Mouse (Mus musculus) left cerebral cortex, adult 11 months (tissue): ENCODE results near the gene Ints11.

Experiments
- DNase-seq: peaks from one replicate; pipeline ENCODE4 v3.0.0; 2022; ENCODE audit warnings: low spot score

Ints11 gene

DNA sequence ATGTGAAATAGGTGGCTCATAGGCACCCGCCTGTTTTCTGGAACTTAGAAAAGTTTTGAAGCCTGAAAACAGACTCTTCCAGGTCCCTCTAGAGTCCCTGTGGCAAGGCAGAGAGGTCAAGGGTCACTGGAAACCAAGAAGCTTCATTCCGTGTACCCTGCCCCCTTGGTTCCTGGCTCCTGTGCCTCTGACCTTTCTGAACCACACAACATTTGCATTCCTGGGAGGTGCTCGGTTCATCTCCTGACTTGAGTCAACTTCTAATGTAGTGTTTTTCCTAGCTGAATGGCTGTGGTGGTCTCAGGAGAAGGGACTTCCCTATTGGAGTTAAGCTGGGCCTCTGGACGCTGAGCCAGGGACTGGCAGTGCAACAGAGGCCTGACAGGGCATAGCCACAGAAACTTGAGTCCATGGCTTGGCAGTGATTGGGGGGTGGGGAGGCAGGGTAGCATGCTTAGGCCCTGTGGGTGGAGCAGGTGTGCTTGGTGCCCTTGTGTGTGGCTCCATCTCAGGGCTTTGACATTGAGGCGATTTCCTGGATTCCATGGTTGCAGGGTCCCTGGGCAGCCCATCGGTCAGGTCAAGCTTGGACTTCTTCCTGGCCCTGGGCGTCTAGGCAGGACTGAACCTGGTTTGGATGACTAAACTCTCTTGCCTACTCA lies 20.8 kb upstream of the Ints11 start:
- DNase-seq, result no peak

DNA sequence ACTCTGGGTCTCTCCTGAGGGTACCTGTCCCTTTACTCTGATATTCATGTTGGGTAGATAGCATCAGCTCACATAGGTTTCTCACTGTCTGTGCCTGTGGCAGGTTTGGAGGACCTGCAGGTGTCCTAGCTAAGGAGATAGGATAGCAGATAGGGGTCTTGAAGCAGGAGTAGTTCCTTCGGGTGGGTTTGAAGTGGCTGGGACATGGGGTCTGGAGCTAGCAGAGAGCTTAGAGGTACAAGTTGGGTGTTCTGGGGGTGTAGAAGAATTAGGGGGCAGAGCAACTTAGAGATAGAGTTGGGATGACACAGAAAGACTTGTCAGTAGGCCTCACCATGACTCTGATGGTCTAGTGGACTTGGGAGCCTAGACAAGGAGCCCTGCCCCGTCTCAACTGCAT lies 20.0 kb upstream of the Ints11 start:
- no peak for DNase-seq

DNA sequence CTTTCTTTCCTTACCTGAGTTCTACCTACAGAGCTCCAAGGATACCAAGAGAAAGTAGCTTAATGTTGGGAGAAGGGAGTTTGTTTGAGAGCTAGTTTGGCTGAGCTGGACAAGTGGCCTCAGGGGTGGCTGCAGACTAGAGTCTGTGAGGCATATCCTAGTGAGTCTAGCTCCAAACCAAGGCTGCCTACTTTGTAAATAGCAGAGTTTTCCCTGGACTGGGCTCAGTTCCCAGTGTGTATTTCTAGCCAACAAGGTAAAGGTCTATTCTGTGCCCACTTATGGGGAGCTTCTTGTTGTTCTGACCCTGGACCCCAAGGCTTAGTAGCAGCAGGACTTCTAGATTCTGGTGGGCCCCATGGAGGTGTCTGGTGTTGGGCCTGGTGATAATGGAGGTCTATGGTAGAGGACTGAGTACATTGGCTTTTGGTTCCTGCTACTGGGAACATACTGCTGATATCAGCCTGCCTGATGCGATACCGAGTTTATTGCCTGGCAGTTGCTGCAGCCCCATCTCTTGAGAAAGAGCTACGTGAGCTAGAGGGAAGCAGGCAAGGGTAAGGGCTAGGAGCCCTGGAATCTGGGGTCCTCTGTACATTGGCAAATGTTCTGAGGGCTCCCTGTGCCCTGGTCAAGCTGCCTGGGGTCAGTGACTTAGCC lies 19.4 kb upstream of the Ints11 start:
- DNase-seq, result no peak

DNA sequence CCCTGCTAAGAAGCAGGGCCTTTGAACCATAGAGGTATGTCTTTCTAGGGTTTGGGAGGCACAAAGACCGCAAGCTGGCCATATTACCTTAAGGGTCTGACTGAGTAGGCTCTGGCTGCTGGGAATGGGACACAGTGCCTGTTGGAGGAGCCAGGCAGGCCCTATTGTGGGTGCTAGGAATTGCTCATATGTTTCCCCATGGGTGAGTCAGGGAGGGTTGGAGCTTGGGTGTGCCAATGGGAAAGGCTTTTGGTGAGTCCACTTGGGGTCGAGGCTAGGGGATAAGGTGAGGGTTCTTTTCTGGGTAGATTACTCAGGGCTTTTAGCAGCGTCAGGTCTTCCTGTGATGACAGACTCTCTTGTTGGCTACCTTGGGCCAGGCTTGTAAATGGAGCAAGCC lies 18.0 kb upstream of the Ints11 start:
- DNase-seq, result no peak

DNA sequence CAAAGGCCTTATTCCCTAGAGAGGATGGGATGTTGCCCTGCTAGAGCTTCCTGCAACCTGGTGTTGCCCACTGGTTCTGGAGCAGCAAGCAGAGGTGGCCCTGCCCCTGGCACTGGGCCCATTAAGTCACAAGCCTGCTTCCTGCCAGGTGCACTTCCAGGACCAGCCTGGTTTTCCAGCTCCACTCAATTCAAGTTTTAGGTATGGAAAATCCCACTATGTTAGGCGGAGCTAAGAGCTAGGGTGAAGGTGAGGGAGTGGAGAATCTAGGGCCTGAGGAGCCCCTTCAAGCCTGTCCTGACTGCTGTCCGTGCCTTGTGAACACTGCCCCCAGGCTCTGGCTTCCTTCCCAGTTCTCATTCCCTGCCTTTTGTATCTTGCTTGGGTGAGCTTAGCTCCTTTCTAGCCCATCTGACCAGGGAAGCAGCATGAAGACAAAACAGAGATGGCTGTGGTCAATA lies 17.4 kb upstream of the Ints11 start:
- no peak for DNase-seq

DNA sequence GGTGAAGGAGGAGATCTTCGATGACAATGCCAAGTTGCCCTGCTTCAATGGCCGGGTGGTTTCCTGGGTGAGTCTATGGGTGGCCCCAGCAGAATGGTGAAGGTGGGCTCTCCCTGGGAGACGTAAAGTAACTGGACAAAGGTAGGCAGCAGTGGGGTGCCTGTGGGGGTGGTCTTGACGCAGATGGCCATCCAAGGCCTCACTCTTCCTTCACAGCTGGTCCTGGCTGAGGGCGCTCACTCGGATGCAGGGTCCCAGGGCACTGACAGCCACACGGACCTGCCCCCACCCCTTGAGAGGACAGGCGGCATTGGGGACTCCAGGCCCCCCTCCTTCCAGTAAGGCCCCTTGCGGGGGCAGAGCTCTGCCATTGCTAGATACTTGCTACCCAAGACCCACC lies 15.9 kb upstream of the Ints11 start:
- DNase-seq, result no peak

DNA sequence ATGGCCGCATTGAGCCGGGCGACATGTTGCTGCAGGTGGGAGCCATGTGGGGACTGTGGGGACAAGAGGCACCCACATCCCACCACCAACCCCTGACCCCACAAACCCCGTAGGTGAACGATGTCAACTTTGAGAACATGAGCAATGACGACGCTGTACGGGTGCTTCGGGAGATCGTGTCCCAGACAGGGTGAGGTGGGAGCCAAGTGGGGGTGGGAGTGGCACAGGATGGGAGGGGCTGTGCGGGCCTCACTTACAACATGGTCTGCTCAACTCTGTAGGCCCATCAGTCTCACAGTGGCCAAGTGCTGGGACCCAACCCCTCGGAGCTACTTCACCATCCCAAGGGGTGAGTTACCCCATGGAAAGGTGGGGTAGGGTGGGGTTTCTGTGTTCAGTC lies 14.4 kb upstream of the Ints11 start:
- no peak for DNase-seq

DNA sequence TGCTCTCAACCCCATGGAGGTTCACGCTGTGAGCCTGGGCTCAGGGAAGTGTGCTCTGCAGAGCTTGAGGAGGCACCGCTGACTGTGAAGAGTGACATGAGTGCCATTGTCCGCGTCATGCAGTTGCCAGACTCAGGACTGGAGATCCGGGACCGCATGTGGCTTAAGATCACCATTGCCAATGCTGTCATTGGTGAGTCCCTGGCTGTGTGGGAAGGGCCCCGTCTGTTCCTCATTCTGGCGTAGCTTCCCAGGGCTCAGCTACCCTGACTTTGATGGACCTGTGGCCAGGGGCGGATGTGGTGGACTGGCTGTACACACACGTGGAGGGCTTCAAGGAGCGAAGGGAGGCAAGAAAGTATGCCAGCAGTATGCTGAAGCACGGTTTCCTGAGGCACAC lies 13.3 kb upstream of the Ints11 start:
- no peak for DNase-seq

DNA sequence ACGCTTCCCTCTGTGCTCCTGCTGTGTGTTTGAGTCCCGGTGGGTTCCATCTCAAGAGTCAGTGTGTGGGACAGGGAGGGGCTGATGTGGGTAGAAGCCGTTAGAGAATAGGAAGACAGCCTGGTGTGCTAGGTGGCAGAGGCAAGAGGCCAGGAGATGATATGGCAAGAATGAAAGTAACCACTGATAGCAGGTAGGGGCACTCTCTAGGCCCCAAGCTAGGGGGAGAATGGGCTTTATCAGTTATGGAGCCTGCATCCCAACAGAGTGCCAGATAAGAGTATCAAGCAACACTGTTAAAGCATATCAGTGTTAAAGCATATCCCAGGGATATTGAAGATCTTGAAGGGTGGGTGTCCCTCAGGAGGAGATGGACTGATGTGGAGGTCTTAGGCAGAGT lies 12.5 kb upstream of the Ints11 start:
- no peak for DNase-seq

DNA sequence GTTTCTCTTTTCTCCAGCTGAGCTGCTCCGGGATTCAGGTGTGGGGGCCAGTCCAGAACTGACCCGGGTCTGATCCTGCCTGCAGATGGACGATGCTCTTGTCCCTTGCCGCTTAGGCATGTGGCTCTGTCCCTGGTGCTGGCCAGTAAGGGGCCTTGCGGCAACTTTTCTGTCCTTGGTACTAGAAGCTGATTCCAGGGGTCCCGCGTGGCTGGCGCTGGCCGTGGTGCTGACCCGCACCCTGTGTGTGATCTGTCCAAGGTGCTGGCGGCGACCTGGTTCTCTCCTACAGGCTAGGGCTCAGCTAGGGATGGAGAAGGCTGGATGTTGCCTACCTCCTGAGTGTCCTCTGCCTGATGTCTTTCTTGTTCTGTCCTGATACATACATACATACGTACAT lies 10.0 kb upstream of the Ints11 start:
- no peak for DNase-seq

DNA sequence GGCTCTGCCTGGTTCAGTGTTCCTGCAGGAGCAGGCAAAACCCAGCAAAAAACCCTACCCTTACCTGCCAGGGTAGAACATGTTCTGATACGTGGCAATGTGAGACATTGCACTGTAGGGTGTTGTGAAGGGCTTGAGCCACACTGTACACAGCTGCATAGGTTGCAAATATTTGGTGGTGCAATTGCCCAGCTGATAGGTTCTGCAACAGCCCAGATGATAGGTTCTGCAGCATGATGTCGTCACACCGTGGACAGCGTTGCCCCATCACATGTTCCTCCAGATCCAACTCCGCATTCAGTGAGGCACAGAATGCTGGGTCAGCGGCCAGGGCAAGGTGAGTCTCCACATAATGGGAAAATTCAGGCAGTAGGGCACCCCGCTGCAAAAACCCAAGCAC lies 7.6 kb upstream of the Ints11 start:
- DNase-seq, result no peak

DNA sequence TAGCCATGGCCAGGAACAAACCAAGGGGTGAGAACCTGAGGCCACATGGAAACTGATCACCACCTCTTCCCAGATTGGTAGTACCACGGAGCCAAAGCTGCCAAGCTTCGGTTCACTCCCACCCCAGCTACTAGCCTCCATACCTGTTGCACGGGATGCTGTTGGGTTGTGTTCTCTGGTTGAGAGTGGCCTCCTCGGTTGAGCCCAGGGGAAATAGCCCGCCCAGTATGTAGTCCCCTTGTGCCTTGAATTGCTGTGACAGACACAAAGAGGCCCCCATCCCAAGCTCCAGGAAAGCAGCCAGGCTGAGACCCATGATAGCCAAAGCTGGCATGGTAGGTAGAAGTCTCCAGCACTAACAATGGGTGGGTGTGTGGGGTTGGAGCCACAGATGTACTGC lies 6.3 kb upstream of the Ints11 start, which contains the start of gene Tas1r3:
Gene Tas1r3, minus strand, starts transcription at position 362 of the 400 bp plus-strand sequence.
- no peak for DNase-seq

DNA sequence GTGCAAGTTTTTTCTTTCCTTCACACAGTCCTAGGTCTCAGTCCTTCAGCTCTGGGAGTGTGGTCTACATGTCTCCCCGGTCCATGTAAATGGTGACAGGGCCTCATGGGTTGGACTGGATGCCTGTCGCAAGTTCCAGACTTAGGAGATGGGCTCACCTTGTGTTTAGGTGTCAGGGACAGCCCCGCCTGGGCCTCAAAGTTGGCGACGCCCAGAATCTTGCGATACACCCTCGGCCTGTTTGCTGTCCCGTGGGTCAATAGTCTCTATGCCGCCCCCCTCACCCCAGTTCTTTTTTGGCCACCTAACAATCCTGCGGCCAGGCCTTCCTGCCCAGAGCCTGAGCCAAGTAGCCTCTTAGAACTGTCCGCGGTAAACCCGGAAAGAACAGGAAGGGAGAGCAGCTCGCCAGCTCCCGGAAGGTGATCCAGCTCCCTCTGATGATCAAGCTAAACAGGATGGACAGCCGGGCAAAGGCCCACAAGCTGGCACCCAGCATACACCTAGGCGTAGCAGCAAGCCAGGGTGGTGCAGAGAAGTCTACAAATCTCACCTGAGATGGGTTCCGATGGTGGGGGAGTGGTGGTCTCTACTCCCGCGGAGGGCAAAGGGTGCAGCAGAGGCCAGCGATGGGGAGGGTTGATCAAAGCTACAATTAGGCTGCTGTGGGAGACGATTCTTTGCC lies 590 bp upstream of the Ints11 start:
- no peak for DNase-seq

DNA sequence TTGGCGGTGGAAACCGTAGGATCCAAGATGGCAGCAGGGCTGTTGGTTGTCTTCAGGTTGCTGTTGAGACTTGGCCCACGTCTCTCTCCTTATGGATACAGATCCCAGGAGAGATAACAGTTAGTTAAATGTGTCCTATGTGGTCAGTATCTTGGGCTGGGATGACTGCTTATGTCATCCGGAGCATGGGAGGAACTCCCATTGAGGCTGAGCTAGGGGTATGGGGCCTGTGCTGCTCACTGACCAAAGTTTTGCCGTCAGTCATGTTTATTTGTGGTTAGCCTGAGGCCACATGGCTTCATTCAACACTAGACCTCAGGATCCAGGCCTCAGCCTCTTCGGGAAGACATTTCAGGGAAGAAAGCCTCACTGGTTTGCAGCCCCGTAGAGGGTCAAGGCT lies 2.1 kb downstream of the Ints11 start:
- no peak for DNase-seq

DNA sequence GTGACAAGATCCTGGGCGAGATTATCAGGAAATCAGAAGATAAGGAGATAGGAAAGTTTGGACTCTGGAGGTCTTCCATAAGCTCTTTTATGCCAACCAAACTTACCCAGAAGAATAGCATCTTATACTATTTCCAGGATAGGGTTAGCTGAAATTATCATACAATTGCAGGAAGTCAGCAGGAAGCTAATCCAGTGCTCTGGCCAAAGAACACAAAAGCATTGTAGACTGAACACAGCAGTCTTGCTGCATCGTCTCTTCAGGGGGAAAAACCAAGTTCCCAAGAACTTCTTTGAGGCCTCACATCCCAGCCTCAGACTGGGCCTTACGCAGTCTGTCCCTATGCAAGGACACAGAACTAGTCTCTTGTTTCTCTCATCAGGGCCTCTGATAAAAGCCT lies 14.2 kb downstream of the Ints11 start:
- DNase-seq, result no peak

DNA sequence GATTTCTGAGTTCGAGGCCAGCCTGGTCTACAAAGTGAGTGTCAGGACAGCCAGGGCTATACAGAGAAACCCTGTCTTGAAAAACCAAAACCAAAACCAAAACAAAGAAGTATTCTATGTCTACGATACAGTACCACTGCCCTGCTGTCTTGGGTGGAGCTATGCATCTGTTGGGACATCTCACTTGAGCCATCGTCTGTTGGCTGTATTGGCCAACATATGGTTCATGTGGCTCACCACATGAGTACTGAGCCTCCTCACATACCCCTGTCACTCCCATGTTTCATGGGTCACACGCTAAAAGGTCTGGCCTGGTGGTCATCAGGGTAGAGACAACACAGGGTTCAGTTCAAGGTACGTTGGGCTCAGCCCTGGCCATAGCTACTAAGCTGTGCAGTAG lies 17.0 kb downstream of the Ints11 start:
- no peak for DNase-seq

DNA sequence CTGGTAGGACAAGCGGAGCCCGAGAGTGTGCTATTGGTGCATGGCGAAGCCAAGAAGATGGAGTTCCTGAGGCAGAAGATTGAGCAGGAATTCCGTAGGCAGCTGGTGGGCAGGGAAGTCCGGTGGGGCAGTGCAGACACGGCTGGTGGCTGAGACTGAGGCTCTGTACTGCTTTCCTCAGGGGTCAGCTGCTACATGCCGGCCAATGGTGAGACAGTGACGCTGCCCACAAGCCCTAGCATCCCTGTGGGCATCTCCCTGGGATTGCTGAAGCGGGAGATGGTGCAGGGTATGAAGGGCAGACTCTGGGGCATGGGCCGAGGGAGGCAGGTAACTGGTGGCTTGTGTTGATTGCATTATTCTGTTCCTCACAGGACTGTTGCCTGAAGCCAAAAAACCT lies 18.3 kb downstream of the Ints11 start:
- DNase-seq, result no peak

DNA sequence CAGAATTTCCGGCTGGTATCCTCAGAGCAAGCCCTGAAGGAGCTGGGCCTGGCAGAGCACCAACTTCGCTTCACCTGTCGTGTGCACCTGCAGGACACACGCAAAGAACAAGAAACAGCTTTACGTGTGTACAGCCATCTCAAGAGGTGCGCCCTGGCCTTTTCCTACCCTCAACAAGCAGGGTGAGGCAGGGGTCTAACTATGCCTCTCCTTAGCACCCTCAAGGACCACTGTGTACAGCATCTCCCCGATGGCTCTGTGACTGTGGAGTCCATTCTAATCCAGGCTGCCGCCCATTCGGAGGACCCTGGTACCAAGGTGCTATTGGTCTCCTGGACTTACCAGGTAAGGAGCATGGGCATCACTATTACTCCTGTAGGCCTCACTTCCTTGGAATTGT lies 18.8 kb downstream of the Ints11 start:
- DNase-seq, result no peak

DNA sequence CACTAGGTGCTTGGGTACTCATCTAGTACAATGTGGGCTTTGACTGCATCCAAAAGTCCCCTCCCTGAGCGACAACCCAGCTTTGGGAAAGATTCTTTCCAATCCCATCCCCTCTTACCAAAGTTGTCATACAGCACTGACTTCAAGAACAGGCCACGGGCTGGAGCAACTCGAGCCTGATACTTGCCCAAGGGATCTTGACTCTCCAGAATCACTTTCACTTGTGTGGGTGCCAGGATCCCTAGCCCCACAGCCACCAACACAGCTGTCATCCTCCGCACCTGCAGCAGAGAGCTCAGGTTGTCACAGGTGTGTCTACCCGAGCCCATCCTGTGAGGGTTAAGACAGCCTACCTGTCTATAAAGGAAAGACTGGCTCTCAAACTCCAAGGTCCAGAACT lies 20.0 kb downstream of the Ints11 start:
- DNase-seq, result no peak

DNA sequence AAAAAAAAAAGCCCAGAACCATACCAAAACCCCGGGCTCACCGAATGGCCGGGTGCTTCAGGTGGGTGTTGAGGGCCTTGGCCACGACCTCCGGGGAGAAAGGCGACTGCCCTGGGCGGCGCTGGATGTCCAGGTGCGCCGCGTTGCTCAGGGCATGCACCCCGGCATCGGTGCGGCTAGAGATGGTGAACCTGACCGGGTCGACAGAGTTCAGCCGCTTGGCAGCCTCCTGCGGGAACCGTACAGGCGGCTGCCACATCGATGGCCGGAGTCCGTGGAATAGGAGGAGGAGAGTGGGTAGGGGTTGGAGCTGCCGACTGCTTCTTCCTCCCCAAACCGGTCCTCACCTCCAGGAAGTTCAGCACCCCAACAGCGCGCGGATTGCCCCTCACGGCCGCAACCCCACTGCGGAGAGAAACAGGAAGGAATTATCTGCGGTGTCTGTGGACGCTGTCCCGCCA lies 21.7 kb downstream of the Ints11 start:
- no peak for DNase-seq

DNA sequence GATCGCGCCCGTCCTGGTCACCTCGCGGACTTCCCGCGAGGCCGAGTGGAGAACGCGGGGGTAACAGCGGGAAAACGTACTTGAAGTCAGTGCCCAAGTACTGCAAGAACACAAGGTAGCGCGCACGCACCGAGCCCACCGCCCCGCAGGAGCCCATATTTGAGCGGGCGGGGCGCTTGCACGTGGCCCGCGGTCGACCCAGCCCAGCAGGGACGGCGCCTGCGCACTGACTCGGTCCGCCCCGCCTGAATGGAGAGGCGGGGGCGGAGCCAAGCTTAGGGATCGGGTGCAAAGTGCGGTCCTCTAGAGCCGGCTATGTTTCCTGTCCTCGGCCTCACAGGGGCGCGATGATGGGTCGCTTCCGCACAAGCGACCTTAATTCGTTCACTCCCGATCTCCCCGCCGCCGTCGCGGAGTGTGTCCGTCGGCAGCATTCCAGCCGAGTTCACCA lies 22.2 kb downstream of the Ints11 start, which contains the start of the genes Pusl1 and Acap3:
Gene Pusl1, minus strand, starts transcription at position 231 of the 451 bp plus-strand sequence.
Gene Acap3, plus strand, starts transcription at position 272 of the 451 bp plus-strand sequence.
- peak; percentile 95 for DNase-seq

DNA sequence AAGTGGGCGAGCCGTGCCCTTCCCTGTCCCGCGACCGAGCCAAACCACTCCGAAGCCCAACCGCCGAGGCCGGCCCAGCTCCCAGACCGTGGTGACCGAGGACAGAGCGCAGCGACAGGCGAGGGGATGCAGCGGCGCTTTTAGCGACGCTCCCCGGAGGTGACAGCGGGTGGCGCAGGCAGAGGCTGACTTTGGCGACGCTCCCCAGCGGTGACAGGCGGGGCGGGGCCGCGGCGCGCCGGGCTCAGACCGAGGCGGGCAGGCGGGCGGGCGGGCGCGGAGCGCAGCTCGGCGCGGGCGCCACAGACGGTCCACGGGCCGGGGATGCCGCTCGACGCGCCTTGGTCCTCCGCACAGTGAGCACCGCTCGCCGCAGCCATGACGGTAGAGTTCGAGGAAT lies 22.7 kb downstream of the Ints11 start:
- peak; percentile 51 for DNase-seq
